Mouse (Mus musculus) G1E (cell line): ENCODE measurements around the gene Olfr524.

Source experiments
- CTCF ChIP-seq: IDR thresholded peaks from 2 replicates; pipeline ENCODE4 v1.5.1; 2012; ENCODE audit warnings: low read depth, low read length, inconsistent platforms, mixed read lengths
- GATA1 ChIP-seq: IDR thresholded peaks from 2 replicates; pipeline ENCODE4 v1.6.1; 2012; ENCODE audit warnings: borderline replicate concordance, low read length, inconsistent platforms, mixed read lengths
- POLR2AphosphoS5 ChIP-seq: IDR thresholded peaks from 2 replicates; pipeline ENCODE4 v1.6.1; 2012; ENCODE audit warnings: low read depth, low read length, inconsistent platforms; ENCODE audit not compliant: insufficient replicate concordance

GRCm38 (mm10) chr7:140206904-140207303, 1.1 kb upstream of the Olfr524 start:
- no peak for TF ChIP-seq CTCF
- TF ChIP-seq POLR2AphosphoS5: no peak
- no peak for TF ChIP-seq GATA1
